Mouse (Mus musculus) brain, adult 2 months (tissue): ENCODE data around the gene Pth2.
A peak's percentile ranks its signal among the peaks of the same experiment; 100 is the strongest.

Experiments used
- DNase-seq: peaks from one replicate; pipeline ENCODE4 v3.0.0; 2011; ENCODE audit warnings: low read depth, low spot score

Gene Pth2

DNA sequence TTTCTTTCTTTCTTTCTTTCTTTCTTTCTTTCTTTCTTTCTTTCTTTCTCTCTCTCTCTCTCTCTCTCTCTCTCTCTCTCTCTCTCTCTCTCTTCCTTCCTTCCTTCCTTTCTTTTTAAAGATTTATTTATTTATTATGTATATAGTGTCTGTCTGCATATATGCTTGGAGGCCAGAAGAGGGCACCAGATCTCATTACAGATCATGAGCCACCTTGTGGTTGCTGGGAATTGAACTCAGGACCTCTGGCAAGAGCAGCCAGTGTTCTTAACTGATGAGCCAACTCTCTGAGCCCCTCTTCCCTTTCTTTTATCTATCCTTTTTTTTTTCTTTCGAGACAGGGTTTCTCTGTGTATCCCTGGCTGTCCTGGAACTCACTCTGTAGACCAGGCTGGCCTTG, 7.0 kb upstream of the Pth2 start:
- peak; percentile 69 for DNase-seq

DNA sequence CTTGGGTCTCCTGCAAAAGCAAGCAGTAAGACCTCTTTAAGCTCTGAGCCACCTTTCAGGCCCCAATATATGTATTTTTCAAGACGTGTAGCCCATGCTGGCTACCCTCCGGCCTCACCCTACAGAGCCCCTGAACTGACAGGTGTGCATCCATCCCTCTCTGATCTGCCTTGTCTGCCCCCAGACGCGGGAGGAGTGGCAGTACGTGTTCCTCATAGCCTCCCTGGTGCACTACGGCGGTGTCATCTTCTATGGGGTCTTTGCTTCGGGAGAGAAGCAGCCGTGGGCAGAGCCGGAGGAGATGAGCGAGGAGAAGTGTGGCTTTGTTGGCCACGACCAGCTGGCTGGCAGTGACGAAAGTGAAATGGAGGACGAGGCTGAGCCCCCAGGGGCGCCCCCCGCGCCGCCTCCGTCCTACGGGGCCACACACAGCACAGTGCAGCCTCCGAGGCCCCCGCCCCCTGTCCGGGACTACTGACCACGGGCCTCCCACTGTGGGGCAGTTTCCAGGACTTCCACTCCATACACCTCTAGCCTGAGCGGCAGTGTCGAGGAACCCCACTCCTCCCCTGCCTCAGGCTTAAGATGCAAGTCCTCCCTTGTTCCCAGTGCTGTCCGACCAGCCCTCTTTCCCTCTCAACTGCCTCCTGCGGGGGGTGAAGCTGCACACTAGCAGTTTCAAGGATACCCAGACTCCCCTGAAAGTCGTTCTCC, 6.1 kb upstream of the Pth2 start:
- DNase-seq, result no peak

DNA sequence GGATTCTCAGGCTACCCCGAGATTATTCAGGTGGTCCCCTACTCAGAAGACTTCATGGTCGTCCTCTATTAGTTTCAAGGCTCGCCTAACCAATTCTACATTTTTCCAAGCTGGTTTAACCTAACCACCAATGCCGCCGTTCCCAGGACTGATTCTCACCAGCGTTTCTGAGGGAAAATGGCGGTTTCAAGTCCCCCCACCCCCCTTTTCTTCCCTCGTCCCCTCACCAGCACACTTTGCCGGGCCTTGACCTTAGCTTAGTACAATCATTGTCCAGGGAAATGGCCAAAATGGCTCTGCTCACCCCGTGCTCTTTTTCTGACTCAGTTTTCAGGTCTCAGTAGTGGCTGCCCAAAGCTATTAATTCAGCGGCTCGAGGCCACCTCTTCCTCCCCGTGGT, 5.4 kb upstream of the Pth2 start:
- DNase-seq, result no peak

DNA sequence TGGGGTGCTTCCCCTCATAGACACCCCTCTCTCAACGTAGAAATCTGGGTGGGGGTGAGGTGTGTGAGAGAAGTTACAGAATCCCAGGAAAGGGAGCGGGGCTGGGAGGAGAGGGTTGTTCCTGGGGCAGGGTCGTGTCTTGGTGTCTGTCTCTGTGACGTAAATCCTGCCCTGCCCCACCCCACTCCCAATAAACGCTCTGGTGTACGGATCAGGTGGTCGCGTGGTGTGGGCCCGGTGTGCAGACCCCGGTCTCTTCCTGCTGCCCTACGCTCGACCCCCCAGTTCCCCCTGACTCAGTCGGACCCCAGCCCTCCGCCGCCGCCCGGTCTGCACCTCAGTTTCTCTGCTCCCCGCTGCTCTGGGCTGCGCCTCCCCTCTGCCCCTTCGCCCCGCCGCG, 4.9 kb upstream of the Pth2 start:
- DNase-seq, result no peak

DNA sequence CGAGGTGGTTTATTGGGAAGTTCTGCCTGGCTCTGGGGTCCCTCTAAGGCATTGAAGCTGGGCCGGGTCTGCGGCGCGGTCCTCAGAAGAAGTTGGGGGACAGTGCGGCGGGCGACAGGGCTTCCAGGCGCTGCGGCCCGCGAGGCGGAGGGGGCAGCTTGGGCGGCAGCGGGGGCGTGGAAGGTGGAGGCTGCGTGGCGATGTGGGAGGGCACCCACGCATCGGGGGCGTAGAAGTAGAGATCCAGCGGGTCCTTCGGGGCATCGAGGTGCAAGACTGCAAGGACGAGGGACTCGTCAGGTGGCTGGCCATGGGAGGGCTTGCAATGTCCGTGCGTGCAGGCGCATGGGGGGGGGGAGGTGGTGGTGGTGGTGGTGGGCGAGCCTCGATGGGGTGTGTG, 4.4 kb upstream of the Pth2 start:
- DNase-seq, result no peak

DNA sequence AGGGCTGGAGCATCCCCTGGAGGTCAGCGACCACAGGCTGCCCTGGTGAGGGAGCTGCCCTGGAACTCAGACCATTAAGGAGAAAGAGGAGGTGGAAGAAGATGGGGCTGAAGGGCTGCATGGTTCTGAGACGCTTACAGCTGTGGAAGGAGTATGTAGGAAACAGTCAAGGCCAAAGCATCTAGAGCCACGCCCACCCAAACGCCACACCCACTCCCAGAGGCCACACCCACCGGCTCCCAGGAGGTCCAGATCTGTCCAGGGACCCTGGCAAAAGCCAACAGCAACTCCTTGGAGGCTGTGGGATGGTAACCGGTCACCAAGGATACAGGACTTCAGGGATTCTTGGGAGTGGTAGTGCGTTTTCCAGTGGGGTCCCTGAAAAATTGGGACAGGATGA, 2.2 kb upstream of the Pth2 start:
- no peak for DNase-seq

DNA sequence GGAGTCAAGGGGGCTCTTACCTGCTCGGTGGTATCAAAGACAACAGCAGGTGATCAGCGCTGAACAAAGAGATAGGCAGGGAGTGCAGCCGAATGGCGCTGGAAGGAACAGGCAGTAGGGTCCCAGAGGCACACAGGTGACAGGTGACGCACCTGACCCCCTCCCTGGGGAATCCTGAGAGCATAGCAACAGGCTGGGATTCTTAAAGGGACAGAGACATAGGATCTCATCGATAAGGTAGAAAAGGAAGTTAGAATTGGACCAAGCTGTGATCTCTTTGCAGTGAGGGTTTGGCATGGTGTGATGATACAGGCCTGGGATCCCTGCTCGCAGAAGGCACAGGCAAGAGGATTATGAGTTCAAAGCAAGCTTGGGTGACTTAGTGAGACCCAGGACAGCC, 1.3 kb upstream of the Pth2 start, which contains the start of gene Gfy:
TSS of gene Gfy (minus strand) at position 101 of the 400 bp plus-strand sequence.
- DNase-seq, result no peak

DNA sequence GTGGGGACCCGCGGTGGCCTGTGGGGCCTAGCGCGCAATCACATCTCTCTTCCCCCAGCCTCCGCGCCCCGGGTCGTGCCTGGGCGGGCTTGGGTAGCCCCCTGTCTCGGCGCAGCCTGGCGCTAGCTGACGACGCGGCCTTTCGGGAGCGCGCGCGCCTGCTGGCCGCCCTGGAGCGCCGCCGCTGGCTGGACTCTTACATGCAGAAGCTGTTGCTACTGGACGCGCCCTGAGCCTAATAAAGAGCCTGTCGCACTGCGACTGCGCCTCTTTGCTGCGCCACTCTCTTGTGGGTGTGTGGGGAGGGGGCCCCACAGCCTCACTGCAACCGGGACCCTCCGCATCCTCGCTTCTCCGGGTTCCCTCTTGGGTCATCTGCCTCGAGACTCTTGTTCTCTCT, 745 bp downstream of the Pth2 start:
- no peak for DNase-seq

DNA sequence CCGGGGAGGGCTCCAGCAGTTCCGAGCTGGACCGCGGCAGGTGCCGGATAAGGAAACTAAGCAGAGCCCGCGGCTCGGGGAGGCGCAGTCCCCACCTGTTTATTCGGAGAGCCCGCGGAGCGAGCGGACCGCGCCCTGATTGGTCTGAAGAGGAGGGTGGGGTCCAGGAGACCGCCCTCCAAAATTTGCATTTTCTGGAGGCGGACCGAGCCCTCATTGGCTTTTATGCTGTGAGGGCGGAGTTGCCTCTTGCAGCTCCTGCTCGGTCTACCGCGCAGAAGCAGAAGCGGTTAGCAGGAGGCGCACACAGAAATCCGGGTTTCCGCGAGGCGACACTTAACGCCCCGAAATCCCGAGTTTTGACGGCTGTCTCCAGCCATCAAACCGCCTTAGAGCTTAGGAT, 1.4 kb downstream of the Pth2 start:
- DNase-seq, result peak; percentile 96

DNA sequence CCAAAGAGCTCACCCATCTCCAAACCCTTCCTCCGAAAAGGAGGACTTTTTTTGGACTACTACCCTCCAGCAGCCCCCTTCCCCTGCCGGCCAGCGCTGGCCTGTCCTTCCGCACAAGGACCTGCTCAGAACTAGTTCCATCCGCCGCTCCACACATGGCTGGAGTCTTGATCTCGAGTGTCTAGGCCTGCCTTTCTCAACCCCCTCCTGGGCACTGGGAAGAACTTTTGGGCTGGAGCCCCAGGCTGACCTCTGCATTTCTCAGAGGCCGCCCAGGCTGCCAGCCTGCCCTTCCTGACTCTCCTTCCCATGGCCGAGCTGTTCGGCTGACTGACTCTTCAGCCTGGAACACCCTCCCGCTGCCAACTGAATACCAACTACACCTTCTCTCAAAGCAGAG, 1.8 kb downstream of the Pth2 start:
- DNase-seq, result peak; percentile 50

DNA sequence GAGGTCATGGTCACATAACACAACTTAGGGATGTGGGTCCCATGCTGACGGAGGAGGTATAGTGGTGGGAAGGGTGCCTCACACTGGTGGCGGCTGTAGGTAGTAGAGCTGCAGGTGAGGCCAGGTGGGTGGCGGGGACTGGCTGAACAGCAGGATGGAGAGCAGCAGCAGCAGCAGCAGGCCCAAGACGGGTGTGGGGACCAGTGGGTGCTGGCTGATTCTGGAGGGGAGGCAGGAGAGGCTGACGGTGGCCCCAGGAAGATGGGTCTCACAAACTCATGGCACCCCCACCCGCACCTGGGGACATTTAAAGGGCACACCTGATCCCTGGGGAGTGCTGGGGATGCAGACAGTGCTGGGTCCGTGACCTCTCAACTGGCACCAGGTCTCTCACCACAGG, 2.9 kb downstream of the Pth2 start:
- DNase-seq, result no peak

DNA sequence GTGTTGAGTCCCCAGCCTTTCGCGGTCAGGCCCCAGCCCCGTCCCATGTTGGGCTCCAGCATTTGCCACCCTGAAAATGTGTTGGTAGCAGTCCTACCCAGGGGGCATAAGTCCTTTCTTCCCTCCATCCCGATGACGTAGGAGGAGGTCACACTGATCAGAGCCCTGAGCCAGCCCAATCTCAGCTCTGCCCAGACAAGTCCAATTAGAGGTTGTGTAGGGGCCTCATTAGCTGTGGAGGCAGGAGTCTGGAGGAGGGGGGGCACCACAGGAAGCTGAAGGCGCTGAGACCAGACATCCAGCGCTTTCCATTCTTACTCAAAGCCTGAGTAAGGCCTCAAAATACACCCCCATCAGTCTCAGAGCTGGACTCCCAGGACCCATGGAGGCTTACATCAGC, 5.1 kb downstream of the Pth2 start:
- DNase-seq, result no peak

DNA sequence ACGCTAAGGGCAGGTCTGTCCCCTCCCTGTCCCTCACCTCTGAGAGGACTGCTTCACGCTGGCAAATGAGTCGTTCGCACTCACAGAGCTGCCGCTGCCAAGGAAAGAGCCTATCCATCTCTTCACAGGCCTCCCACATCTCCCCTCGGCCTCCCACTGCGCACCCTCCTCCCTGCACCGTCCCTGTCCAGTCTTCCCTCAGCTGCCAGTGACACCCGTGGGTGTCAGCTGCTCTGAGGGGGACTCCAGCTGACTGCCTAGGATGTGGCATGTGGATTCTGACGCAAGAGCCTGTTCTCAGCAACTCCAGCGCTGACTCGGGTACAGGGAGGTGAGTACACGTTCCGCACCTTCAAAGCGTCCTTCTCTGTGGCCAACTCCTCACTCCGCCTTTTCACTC, 8.8 kb downstream of the Pth2 start:
- peak; percentile 82 for DNase-seq

DNA sequence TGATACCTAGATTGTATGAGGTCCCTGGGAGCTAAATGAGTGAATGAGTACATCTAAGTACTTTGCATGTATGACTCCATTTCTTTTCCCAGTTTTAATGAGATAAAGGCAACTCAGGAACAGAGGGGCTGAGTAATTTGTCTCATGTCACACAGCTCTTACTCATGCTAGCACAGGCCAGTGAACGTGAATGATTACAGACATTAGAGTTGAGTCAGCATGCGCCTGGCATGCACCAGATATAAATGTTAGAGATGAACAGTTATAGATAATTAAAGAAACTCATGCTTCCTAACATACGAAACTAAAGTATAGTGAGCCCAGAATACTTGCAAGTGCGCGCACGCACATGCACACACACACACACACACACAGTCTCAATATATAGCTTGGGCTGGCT, 9.4 kb downstream of the Pth2 start:
- peak; percentile 56 for DNase-seq

DNA sequence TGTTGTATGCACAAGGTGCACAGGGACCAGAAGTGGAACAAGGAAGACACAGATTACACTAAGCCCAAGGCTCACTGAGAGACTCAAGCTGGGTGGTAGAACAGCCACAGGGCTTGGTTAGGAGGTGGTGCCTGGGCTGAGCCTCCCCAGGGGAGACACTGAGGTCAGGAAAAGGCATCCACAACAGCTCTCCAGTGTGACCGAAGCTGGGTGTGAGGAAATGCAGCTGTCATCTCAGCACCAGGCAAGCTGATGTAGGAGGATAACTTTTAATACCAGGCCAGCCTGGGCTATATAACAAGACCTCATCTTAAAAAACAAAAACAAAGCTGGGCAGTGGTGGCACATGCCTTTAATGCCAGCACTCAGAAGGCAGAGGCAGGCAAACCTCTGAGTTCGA, 10.4 kb downstream of the Pth2 start:
- DNase-seq, result no peak

DNA sequence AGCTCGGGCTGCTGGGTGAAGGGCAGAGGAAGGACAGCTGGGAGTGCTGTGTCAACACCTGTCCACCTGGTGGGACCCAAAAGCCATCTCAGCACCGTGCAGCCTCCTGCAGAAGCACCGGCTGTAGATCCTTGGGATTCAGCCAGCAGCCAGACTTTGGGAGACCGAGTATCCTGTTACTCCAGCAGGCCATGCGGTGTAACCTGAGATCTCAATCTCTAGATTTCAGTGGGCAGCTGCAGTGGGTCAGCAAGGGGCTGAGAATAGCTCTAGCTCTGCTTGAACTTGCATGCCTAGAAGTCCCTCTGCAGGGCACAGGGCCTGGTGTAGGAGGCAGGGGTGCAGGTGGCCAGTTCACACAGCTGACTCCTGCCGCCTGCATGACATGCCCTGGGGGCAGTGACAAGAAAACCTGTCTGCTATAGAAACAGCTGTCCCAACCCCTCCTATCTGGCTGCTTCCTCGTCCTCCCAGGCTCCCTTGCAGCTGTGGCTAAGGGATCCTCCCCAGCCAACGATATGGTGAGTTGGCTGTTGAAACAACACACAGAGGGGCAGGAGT, 11.1 kb downstream of the Pth2 start:
- peak; percentile 92 for DNase-seq

DNA sequence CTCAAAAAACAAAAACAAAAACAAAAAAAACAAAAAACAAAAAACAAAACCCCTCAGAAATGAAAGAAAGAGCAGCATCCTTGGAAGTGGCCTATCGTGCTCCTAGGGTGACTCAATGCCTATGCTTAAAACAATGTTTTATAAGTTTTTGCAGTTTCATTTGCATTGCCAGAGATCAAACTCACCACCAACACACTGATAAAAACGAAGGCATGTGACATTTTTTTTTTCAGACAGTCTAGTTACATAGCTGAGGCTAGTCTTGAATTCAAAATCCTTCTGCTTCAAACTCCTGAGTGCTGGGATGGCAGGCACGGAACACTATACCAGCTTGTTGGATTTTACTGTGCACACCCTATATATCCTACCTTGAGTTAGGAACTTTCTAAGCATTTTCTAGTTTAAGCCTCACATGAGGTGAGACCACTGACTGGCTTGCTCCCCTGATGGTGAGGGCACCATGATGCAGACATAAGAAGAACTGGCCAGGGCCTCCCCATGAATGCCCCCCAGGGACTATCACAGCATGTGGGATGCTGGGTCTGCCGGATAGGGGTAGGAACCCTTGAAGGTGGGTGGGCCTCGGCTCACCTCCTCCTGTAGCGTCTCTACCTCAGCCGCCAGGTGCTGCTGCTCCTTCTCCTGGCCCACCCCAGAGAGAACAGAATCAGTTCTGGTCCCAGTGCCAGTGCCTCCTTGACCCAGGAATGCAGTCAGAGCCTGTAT, 12.0 kb downstream of the Pth2 start:
- DNase-seq, result no peak

DNA sequence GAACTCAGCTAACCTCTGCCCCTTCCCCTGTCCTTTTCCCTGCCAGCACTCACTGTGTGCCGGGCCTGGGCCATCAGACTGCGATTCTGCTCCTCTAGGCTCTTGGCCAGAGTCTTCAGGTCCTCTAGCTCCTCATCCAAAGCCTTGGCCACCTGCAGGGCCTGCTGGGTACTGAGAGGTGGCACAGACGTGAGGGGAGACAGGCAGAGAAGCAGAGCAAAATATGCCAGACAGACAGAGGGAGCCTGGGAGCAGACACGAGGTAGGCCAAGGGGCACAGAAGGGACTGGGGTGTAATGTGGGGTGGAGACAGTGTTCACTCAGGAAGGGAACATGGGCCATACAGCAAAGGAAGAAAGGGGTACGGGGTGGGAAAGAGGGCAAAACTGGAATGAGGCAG, 12.6 kb downstream of the Pth2 start:
- peak; percentile 67 for DNase-seq

DNA sequence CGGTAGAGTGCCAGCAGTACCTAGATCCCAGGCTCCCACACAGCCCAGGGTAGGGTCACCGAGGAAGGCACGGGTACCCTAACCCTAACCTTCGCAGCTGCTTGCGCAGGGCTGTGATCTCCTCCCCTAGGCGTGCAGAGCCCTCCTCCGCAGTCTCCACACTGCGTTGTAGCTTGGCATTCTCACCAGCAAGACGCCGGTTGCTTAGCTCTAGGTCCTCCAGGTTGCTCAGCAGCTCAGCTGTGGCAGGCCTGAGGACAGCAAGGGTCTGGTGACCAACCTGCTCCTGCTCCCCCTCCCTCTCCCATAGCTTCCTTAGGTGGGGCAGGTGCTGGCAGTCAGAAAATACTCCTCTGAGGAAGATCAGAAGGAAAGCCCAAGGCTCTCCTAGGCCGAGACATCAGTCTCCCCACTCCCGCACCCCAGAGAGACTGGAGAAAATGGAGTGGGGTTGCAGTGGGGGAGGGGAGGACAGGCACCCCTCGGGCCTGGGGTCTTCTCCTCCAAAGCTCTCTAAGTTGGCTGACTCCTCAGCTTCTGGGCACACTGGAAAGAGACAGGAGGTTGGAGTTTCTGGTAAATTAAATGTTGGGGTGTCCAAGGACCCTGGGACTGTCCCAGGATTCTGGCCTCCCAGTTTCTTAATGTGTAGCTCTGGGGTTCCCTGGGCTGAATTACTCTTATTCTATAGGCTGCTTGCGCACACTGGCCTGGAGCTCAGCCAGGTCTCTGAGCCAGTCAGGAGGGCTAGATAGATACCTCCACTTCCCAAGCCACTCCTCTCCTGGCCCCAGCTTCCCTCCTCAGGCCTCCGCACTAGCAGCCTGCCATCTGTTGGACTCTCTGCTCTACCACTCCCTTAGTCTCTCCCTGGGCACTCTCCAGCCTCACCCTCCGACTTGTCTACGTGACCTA, 13.3 kb downstream of the Pth2 start:
- DNase-seq, result peak; percentile 91

DNA sequence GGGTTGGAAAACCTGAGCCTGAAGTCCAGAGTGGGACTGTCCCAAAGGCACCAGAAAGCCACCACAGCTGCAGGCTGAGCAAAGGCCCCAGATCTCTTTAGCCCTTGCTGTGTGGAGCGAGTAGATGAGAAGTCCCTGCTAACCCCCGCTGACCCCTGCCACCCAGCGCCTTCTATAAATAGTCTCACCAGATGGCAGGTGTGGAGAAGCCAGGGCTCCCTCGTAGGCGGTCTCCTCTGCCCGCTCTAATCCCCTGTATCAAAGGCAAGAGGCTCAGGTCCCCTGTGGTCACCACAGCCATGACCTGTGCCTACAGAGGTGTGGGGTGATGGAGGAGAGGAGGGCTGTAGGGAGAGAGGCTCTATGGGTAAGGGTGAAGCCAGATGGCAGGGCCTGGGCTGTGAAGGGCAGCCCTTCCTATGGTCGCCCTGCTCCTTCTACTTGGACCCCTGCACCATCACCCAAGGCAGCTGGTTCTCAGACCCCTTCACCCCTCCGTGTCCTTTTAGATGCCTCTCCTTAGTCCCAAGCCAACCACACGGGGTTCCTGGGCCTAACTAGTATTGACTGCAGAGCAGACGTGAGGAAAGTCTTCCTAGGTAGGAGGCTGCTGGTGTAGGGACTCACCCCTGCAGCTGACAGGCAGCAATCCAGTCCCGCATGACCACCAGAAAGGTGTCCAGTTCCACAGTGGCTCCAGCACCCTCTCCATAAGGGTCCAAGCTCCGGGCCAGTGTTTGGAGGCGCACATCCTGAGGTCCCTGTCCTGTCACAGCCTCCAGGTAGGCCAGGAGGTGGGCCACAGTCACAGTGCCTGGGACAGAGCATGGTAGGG, 14.8 kb downstream of the Pth2 start:
- DNase-seq, result peak; percentile 47

DNA sequence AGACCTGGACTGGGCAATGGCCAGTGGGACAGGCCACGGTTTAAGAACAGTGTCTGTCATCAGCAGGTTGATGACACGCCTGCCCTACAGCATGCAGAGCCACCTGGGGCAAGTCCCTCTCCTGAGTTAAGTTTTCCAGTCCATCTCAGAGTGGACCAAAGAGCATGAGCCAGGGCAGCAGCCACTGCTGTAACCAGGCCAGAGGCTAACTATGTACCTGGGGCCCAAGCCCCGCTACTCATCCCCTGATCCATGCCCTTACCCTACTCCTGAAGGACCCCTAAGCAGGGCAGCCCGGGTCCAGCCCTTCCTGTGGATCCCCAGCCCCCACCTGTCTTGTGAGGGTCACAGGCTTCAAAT, 15.4 kb downstream of the Pth2 start:
- no peak for DNase-seq
